Mouse (Mus musculus) liver, embryonic 14.5 days (tissue): Measurements from ENCODE around the gene Usp2. TPM values are rescaled to one million over a fixed set of nuclear protein-coding genes. Genes with fewer than 3 reads are reported as not detected.
A peak's percentile ranks its signal among the peaks of the same experiment; 100 is the strongest.

Experiments used
- ATAC-seq: fragments of 200-750 bp; cut with Nextera tagmentation; 2 replicates; pipeline ENCODE4 v1.8.0; 2017; ENCODE audit warnings: moderate number of reproducible peaks, mild to moderate bottlenecking, moderate library complexity; ENCODE audit not compliant: insufficient read depth
- DNase-seq, 3 experiments: peaks; one replicate each; pipeline ENCODE4 v3.0.0-alpha.2; 2012 to 2013; ENCODE audit warnings: low read depth in 3 of 3, low spot score in 3 of 3
- H3K27ac ChIP-seq: fragments of 300-500 bp; sonication (generic); 2 replicates; pipeline ENCODE4 v1.5.1; 2014; ENCODE audit warnings: moderate library complexity, mild to moderate bottlenecking, control low read depth, inconsistent platforms
- H3K27me3 ChIP-seq: fragments of 300-500 bp; sonication (generic); 2 replicates; pipeline ENCODE4 v1.6.1; 2014; ENCODE audit warnings: mild to moderate bottlenecking, low read length, moderate library complexity; ENCODE audit not compliant: control insufficient read depth, insufficient read depth
- H3K36me3 ChIP-seq: fragments of 300-500 bp; sonication (generic); replicated peaks from 2 replicates; pipeline ENCODE4 v1.6.1; 2014; ENCODE audit warnings: low read depth; ENCODE audit not compliant: control insufficient read depth, insufficient read depth
- H3K4me1 ChIP-seq, 2 experiments: fragments of 200-500 bp in 1 of 2; fragments of 300-500 bp in 1 of 2; sonication (generic) in 1 of 2; replicated peaks; 2 replicates each; pipeline ENCODE4 v1.6.1; 2012 to 2014; ENCODE audit warnings: antibody characterized with exemption in 1 of 2, inconsistent platforms in 1 of 2, low read length in 1 of 2; ENCODE audit not compliant: control insufficient read depth in 2 of 2, insufficient read depth in 2 of 2
- H3K4me2 ChIP-seq: fragments of 300-500 bp; sonication (generic); 2 replicates; pipeline ENCODE4 v1.6.1; 2014; ENCODE audit warnings: low read depth, mild to moderate bottlenecking, control low read depth, moderate library complexity
- H3K4me3 ChIP-seq, 2 experiments: fragments of 200-500 bp in 1 of 2; fragments of 300-500 bp in 1 of 2; sonication (generic) in 1 of 2; 2 replicates each; pipeline ENCODE4 v1.5.1; 2012 to 2014; ENCODE audit warnings: low read depth in 2 of 2, low read length in 2 of 2, mild to moderate bottlenecking in 2 of 2, control low read depth in 1 of 2, inconsistent platforms in 1 of 2, moderate library complexity in 1 of 2; ENCODE audit not compliant: insufficient read depth in 1 of 2
- H3K9ac ChIP-seq: fragments of 300-500 bp; sonication (generic); replicated peaks from 2 replicates; pipeline ENCODE4 v1.6.1; 2014; ENCODE audit warnings: mild to moderate bottlenecking, control low read depth, moderate library complexity
- H3K9me3 ChIP-seq: fragments of 300-500 bp; sonication (generic); 2 replicates; pipeline ENCODE4 v1.6.1; 2016; ENCODE audit warnings: low read length, mixed read lengths; ENCODE audit not compliant: control insufficient read depth
- CTCF ChIP-seq: IDR thresholded peaks from 2 replicates; pipeline ENCODE4 v1.5.1; 2016; ENCODE audit warnings: antibody characterized with exemption, low read depth, control low read depth
- EP300 ChIP-seq: IDR thresholded peaks from 2 replicates; pipeline ENCODE4 v1.6.1; 2016; ENCODE audit warnings: antibody characterized with exemption, low read depth
- WGBS: fragments of 180-500 bp; shearing (Covaris S2); extraction: QIAGEN DNeasy Blood & Tissue Kit; methylation state at CpG from one replicate; pipeline ENCODE4 v1.1.7; 2014; ENCODE audit not compliant: insufficient replicate concordance; 5-methylcytosine and 5-hydroxymethylcytosine counted together
- polyA plus RNA-seq, 2 experiments: library from polyadenylated mRNA; depleted of rRNA in 1 of 2; stranded (reverse) in 1 of 2; unstranded in 1 of 2; fragments of >200 nt; fragmentation: Nextera tagmentation in 1 of 2; extraction: Ambion mirVana in 1 of 2; gene quantifications; 2 replicates each; pipeline versions ENCODE4 v1.2.1 to v1.2.3; 2012 to 2014

The Usp2 gene
- polyA plus RNA-seq, 2 experiments = 0.27 to 1.6 TPM

DNA sequence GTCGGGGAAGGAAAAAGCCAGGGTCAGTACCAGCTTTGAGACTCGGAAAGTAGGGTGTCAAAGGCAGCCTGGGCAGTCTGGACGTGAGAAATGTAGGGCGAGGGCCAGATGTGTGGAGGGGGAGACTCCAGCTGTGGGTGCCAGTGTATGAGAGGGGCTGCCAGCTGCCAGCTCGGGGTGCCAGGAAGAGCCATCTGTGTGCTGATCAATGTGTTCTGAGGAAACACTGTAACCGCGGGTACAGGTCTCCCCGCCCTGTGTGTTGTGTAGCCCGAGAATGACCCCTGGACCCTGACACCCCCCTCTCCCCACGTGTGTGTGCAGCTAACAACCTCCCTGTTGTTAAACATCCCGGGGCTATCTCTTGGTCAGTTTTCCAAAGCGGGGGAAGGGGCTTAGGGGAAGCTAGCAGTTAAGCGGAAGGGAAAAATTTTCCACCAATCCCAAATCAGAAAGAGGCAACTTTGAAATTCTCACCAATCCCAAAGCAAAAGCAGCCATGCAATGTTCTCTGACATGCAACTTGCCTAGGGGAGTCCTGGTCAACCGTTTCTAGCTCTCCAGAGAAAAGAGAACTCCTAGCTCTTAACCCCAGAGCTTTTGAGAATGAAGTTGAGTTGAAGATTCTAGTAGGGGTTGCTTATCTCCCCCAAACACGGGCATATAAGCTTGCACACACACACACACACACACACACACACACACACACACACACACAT is 579 bp downstream of the Usp2 start:
- TF ChIP-seq EP300 = no peak
- no peak for TF ChIP-seq CTCF
- H3K9me3 ChIP-seq = no peaks in the 10 kb centered on the region
- peak overlapping the region; percentile 53 to 58 for H3K4me3 ChIP-seq
- no peak for DNase-seq
- H3K27me3 ChIP-seq = peaks cover 2% of the 10 kb centered on the region
- peak overlapping the region; percentile 50 for H3K9ac ChIP-seq
- no peak overlapping the region for H3K27ac ChIP-seq
- peak; percentile 47; the same call in 1 of the 2 replicates for ATAC-seq
- peak overlapping the region; percentile 80 for H3K4me2 ChIP-seq
- H3K36me3 ChIP-seq = no peaks in the 10 kb centered on the region
- peaks cover 4 to 5% of the 10 kb centered on the region in 2 experiments; a peak in 2 of 4 replicates for H3K4me1 ChIP-seq
- WGBS = 6% methylated on average over 15 of the region's 15 CpGs

GRCm38 (mm10) chr9:44067960-44068330 is 1.1 kb downstream of the Usp2 start:
- no peaks in the 10 kb centered on the region for H3K36me3 ChIP-seq
- DNase-seq (no peak), ATAC-seq (no peak)
- no peaks in the 10 kb centered on the region for H3K9me3 ChIP-seq
- peaks cover 4 to 5% of the 10 kb centered on the region in 2 experiments; a peak in 2 of 4 replicates for H3K4me1 ChIP-seq
- H3K4me2 ChIP-seq = no peak overlapping the region
- TF ChIP-seq CTCF = no peak
- no peak for TF ChIP-seq EP300
- no peak overlapping the region for H3K27ac ChIP-seq
- H3K27me3 ChIP-seq = peaks cover 2% of the 10 kb centered on the region
- no peak overlapping the region for H3K9ac ChIP-seq
- 74% methylated on average over 6 of the region's 6 CpGs for WGBS
- no peak overlapping the region for H3K4me3 ChIP-seq

- DNase-seq (no peak), ATAC-seq (no peak)
- 20% methylated on average over 7 of the region's 7 CpGs for WGBS
- Histone ChIP-seq H3K4me3 (no peak overlapping the region), H3K4me1 (peaks cover 4 to 5% of the 10 kb centered on the region in 2 experiments; a peak in 2 of 4 replicates), H3K9ac (no peak overlapping the region), H3K36me3 (no peaks in the 10 kb centered on the region), H3K27me3 (peaks cover 2% of the 10 kb centered on the region; the same call in 1 of the 2 replicates), H3K4me2 (no peak overlapping the region), H3K27ac (no peak overlapping the region), H3K9me3 (no peaks in the 10 kb centered on the region)
- TF ChIP-seq EP300 (no peak), CTCF (no peak)
Measured at GRCm38 (mm10) chr9:44069252-44069651, 2.4 kb downstream of the Usp2 start.

DNA sequence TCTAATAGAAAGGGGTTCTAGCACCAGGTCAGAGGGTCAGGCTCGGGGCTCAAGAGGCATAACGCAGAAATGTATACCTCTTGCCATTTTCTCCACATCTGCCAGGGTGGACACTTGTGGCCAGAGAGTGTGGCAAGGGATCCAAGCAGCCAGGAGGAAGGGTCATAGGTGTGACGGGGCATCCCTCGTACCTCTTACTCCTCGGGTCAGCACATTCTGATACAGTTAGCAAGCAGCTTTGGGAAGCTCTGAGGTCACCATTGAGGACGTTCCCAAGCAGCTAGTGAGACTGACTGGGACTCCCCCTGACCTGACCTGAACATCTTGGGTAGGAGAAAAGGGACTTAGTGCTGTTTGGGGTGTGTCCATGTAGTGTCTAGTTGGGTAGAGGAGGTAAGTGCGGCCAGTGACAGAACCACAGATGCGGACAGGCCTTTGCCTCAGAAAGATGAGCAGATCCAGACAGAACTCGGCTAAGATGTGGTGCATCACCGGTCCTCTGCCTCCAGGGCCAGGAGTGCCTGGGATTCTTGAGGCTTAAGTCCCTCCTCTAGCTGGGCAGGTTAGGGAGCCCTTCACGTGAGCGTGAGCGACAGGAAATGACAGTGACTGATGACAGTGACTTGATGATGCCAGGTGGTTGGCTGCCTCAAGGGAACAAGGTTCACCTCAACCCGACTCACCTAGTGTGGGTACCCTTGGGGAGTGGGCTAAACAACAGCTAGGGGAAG is 3.5 kb downstream of the Usp2 start:
- TF ChIP-seq CTCF = no peak
- no peak for TF ChIP-seq EP300
- no peak for DNase-seq
- Histone ChIP-seq H3K9ac (no peak overlapping the region), H3K36me3 (no peaks in the 10 kb centered on the region), H3K27me3 (peaks cover 2% of the 10 kb centered on the region; the same call in 1 of the 2 replicates), H3K4me3 (no peak overlapping the region), H3K4me2 (no peak overlapping the region), H3K27ac (no peak overlapping the region), H3K9me3 (no peaks in the 10 kb centered on the region), H3K4me1 (peaks cover 4 to 5% of the 10 kb centered on the region in 2 experiments; a peak in 2 of 4 replicates)
- 52% methylated on average over 14 of the region's 14 CpGs for WGBS
- ATAC-seq = no peak

GRCm38 (mm10) chr9:44070844-44071231 is 4.0 kb downstream of the Usp2 start:
- Histone ChIP-seq H3K4me3 (no peak overlapping the region), H3K4me1 (peaks cover 4 to 5% of the 10 kb centered on the region in 2 experiments; a peak in 2 of 4 replicates), H3K27ac (no peak overlapping the region), H3K9me3 (no peaks in the 10 kb centered on the region), H3K9ac (no peak overlapping the region), H3K36me3 (no peaks in the 10 kb centered on the region), H3K27me3 (peaks cover 2% of the 10 kb centered on the region; the same call in 1 of the 2 replicates), H3K4me2 (no peak overlapping the region)
- 47% methylated on average over 8 of the region's 8 CpGs for WGBS
- no peak for TF ChIP-seq CTCF
- no peak for ATAC-seq
- no peak for DNase-seq
